Mouse (Mus musculus) activated CD4-positive, CD25-positive, alpha-beta regulatory T cell, adult 9 weeks (primary cell): Measurements from ENCODE around the gene Cd300a. TPM values are rescaled to one million over a fixed set of nuclear protein-coding genes. Genes with fewer than 3 reads are reported as not detected.

Source experiments
- polyA plus RNA-seq: library from polyadenylated mRNA; unstranded; fragments of 100-300 nt; shearing (Covaris generic); gene quantifications from one replicate; pipeline ENCODE4 v1.2.1, GENCODE M21; 2017

The Cd300a gene
- polyA plus RNA-seq, result 0.62 TPM

GRCm38 (mm10) chr11:114889991-114890518 lies at the start of gene Cd300a:
Gene Cd300a (plus strand): TSS chr11:114890041.

GRCm38 (mm10) chr11:114850452-114851268 lies 39.2 kb upstream of the Cd300a start, which contains the start of gene Gprc5c:
Gene Gprc5c (plus strand): TSS chr11:114851152.

GRCm38 (mm10) chr11:114934144-114934543 lies 44.3 kb downstream of the Cd300a start, which contains the start of gene Cd300lb:
Gene Cd300lb (minus strand): TSS chr11:114934386.

Other genes starting within 250 kb of the Cd300a start
- 581 TPM for gene Rpl38, start 221.5 kb upstream of the Cd300a start, polyA plus RNA-seq
- gene Ttyh2, start 214.6 kb upstream of the Cd300a start, polyA plus RNA-seq, result 2.0 TPM
- gene Dnaic2, start 162.6 kb upstream of the Cd300a start, polyA plus RNA-seq, result not detected
- 0.18 TPM for gene Kif19a, start 124.7 kb upstream of the Cd300a start, polyA plus RNA-seq
- gene Btbd17, start 94.1 kb upstream of the Cd300a start, polyA plus RNA-seq, result not detected
- gene Gpr142, start 91.1 kb upstream of the Cd300a start, polyA plus RNA-seq, result not detected
- 0.10 TPM for gene Gprc5c, start 38.9 kb upstream of the Cd300a start, polyA plus RNA-seq
- gene Cd300lb, start 44.3 kb downstream of the Cd300a start, polyA plus RNA-seq, result 0.13 TPM
- gene Cd300c, start 79.1 kb downstream of the Cd300a start, polyA plus RNA-seq, result 0.42 TPM
- not detected for gene Cd300ld, start 99.9 kb downstream of the Cd300a start, polyA plus RNA-seq
- 1.6 TPM for gene Cd300c2, start 111.8 kb downstream of the Cd300a start, polyA plus RNA-seq
- gene Cd300ld2, start 126.2 kb downstream of the Cd300a start, polyA plus RNA-seq, result not detected
- gene Cd300ld4, start 137.0 kb downstream of the Cd300a start, polyA plus RNA-seq, result not detected
- gene Cd300ld5, start 147.7 kb downstream of the Cd300a start, polyA plus RNA-seq, result not detected
- gene Cd300ld3, start 158.4 kb downstream of the Cd300a start, polyA plus RNA-seq, result not detected
- gene Cd300e, start 172.1 kb downstream of the Cd300a start, polyA plus RNA-seq, result 0.51 TPM
- 198 TPM for gene Rab37, start 201.4 kb downstream of the Cd300a start, polyA plus RNA-seq
- 0.75 TPM for gene Cd300lf, start 244.0 kb downstream of the Cd300a start, polyA plus RNA-seq